Mouse (Mus musculus): ENCODE measurements around the gene Fgfr2. TPM values are rescaled to one million over a fixed set of nuclear protein-coding genes. Genes with fewer than 3 reads are reported as not detected.
A peak's percentile ranks its signal among the peaks of the same experiment; 100 is the strongest.

The Fgfr2 gene
- total RNA-seq, 4 experiments from 2014 or later, result 1.1 to 1.9 (median 1.4) TPM

DNA sequence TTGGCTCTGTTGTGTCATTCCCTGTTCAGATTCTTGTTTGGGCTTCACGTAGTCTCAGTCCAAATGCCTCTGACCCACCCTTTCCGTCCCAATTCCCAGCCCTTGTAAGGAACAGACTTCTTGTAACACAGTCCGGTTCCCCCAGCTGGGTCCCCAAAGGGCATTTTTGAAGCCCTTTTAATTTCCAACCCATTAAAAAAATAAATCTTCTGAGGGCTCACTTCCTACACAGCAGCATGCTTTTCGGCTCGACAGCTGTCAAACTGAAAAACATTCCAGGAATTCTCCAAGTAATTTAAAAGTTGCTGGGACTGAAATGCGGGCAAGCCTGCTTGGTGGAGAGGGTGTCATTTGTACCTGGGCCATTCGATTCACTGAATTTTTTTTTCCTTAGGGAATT, 1474.9 kb downstream of the Fgfr2 start:
- no peak for DNase-seq (ENCODE audit: low spot score)

DNA sequence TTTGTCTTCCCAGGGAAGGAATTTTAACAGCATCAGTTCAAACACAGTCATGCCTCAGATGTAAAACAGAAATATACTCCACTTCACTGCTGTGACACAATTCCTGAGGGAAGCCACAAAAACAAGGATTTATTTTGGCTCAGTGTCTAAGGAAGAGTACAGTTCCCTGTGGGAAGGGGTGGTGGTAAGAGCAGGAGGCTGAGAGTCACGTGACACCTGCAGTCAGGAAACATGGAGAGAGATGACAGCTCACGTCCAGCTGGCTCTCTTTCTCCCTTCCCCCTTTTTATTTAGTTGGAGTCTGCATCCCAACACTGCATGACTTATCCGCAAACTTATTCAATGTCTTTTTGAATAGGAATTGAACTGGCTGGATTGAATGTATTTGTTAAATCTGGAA, 1475.6 kb downstream of the Fgfr2 start:
- DNase-seq (ENCODE audit: low spot score), result no peak

DNA sequence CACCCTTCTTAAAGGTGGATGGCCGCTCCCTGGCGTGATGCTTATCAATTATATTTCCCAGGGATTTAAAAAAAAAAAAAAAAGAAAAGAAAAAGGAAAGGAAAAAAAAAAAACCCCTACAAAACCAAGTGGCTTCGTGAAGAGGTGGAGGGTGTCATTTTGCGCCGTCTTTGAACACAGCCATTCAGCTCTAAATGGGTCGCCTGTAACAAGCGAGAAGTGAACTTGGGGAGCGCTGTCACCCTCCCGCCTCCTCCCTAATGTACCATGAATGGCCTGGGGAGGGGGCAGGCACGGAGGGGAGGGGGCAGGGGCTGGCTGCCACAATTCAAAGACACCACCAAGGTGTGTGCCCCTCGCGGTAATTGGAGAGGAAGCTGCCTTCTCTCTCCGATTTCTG, 1478.6 kb downstream of the Fgfr2 start:
- DNase-seq (ENCODE audit: low spot score), result no peak

DNA sequence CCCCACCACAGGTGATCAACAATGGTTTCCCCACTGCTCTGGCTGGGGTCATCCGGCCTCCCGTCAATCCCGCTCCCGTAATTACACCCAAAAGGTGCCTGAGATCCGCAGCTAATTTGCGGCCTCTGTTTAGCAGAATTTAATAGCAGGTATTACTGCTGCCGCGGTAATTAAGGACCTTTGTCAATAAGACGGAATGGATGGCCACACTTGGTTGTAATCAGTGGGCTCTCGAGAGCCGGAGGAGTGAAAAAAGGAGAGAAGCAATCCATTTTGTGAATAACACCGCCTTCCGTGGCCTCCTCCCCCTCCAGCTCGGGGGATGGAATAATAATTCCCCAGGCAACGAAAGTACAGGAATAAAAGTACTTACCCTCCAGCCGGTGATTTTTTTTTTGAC, 1479.1 kb downstream of the Fgfr2 start:
- no peak for DNase-seq (ENCODE audit: low spot score)

DNA sequence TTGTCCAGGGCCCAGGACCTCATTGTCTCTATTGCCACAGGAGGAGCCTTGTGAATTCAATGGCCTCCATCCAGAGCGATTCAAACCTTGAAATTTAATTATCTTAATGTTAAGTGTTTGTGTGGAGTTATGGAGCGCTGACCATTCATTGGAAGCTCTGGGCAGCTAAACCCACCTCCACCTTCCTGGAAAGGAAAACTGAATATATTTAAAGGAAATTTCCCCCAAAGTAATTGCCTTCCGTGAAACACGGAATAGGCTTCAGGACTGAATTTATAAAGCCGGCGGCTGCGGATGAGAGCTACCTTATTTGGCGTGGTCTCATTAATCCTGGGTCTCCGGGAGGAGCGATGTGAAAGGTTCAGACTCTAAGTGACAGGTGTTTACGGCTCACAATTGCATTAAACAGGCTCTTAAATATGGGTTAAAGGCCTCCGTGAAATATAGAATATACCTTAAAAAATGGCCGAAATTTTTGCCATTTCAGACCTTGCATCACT, 1479.8 kb downstream of the Fgfr2 start:
- no peak for DNase-seq (ENCODE audit: low spot score)

DNA sequence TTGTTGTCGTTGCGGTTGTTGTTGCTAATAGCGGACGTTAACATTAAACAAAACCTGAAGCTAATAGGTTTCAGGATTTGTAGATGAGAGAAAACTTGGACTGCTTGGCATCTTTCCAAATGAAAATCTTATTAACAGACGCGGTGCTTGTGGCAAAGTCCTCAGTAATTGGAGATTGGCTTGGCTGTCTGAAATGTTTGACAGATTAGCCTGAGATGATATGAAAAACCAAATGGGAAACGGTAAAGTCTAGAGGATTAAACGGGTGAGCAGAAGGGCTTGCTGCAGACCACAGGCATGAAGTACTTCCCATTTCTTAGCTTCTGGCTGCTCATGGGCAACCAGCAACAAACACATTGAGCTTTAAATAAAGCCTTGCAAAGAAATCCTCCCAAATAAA, 1493.6 kb downstream of the Fgfr2 start:
- DNase-seq (ENCODE audit: low spot score), result no peak

DNA sequence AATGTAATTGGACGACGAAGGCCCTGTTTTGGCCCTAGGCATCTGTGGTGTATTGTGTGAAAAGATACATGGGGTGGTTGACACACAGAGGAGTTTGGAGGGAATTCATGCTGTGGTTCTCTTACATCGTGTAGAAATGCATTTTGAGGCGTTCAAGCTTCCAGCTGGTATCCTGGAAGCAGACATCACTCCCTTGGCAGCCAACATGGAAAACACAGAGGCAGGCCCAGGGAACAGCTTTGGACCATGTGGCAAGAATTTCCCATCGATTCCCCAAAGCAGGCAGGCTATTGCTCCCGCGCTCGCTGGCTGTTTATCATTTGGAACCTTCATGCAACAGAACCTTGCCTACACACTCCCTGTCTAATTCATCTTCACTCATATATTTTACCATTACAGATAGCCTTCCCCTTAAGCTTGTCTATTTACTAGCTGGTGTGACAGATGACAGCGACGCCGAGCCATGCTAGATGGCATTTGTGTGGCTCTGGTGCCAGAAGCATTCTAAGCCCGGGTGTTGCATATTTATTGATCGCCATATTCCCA, 1494.2 kb downstream of the Fgfr2 start:
- DNase-seq (ENCODE audit: low spot score), result no peak

DNA sequence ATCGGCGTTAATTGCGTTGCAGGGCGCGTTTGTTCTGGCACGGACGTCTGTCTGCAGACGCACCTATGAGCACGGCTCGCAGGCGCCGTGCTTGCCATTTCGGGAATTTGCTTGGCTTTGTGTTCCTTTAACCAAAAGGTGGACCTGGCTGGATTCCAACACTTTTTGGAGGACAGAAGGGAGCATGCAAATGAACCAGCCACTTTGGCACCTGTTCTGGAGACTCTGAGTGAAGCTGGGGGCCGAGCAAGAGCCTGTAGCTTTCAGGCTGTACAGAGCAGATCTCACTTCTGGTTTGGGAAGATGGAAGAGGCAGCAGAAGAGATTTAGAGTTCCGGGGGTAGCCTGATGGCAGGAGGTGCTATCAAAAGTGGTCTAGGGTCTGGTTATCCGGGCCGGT, 1494.8 kb downstream of the Fgfr2 start:
- no peak for DNase-seq (ENCODE audit: low spot score)

DNA sequence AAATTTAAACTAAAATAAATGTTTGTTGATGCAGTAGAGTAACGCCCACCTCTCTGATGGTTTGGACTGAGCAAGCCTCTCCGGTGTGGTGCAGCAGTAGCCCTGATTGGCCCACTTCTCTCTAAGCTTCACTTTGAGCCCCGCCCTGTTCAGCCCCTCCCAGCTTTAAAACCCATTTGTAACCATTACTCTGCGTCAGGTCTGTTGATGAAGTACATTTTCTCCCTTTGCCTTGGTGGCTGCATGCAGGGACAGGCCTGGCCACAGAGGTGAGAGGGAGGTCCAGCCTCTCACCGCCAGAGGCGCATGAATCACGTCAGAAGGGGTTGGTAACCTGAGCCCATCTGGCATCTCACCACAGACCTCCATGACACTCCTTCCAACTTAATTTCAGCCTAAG, 1513.5 kb downstream of the Fgfr2 start:
- no peak for DNase-seq (ENCODE audit: low spot score)

DNA sequence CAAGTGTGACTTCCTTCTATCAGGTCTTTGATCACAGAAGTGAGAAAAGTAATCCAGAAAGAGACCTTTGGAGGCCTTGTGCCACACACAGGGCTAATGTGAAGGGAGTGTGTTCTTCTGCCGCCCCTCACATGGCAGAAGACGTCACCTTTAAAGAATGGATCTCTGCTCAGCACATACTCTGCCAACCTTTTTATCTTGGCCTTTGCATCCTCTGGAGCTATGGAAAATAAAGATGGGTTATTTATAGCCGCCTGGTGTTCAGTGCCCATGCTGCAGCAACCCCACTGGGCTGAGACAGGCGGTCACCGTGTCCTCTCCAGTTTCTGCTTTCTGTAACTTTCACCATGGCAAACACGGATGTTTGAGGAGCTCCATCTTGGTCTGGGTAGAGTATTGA, 1515.1 kb downstream of the Fgfr2 start:
- DNase-seq (ENCODE audit: low spot score), result no peak

DNA sequence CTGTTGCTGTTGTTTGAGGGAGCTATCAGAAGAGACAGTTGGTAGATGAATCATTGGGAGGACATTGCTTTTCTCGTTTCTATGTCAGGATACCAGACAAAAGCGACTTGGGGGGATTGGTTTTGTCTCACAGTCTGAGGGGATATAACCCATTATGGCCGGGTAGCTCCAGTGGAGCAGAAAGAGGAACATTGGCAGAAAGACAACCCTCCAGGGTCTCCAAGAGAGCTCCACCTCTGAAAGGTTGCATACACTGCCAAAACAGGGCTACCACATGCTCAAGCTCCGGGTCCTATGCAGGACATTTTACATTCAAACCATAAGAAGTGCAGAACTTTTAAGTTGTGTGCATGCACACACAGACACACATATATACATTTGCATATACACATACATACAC, 1517.7 kb downstream of the Fgfr2 start:
- no peak for DNase-seq (ENCODE audit: low spot score)

DNA sequence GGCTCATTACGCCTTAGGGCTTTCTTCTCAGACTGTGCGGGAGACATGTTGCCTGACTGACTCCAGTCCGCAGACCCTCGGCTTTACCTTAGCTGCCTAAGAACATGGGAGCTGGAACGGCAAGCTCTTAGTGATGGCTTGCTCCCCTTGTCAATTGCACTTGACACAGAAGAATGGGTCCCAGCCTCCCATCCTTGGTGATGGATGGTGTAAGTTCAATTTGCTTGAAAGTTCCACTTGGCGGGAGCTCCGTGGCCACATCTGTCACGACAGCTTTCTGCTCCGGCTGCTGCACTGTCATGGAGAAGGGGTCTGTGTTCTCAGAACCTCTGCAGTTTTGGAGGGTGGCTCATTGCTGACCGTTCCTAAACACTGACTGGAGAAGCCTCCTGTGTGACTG, 1518.2 kb downstream of the Fgfr2 start:
- no peak for DNase-seq (ENCODE audit: low spot score)

DNA sequence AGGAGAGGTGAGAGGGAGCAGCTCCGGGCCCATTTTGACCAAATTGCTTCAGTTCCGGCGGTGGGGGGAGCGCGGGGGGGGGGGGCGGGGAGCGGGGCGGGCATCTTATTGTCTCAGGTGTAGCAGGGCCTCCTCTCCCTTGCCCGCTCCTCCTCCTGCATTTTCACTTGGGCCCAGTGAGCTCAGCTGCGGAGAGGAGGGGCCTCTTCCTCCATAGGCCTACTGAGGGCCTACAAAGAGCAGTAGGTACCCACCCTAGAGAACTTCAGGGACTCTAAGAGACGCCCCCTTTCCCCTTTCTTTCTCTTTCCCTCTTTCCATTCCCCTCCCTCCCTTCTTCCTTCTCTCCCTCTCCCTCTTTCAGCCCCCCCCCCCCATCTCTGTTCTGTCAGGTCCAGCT, 1520.0 kb downstream of the Fgfr2 start:
- no peak for DNase-seq (ENCODE audit: low spot score)

DNA sequence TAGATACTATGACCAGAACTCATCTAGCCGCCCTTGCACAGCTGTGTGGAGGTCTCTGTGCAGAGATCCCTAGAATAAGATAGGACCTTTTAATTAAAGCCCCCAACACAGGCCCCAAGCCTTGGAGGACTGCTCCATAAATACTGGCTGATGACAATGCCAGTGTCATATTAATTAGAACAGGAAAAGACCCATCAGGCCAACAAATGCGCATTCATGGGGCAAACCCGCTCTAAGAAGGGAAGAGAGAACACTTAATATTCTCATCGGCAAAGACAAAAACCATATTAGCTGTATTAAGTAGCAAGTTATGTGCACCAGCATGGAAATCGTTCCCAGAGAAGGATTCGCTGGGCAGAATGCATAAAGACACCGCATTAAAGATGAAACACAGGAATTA, 1521.0 kb downstream of the Fgfr2 start:
- DNase-seq (ENCODE audit: low spot score), result no peak

DNA sequence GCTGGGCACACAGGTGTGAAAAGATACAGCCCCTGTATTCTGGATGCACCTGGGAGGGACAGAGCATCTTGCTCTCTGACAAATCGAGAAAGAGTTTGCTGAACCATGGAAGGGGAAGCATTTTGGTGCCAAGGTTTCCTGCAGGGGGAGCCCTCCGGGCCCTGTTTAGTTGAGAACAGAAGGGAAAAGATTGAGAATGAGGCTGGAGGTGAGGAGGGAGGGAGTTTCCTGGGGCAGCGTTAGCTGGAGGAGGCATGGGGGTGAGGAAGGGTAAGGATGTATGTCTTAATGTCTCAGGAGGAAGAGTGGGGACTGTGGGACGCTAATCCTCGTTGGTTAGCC, 1524.7 kb downstream of the Fgfr2 start:
- DNase-seq (ENCODE audit: low spot score), result no peak

DNA sequence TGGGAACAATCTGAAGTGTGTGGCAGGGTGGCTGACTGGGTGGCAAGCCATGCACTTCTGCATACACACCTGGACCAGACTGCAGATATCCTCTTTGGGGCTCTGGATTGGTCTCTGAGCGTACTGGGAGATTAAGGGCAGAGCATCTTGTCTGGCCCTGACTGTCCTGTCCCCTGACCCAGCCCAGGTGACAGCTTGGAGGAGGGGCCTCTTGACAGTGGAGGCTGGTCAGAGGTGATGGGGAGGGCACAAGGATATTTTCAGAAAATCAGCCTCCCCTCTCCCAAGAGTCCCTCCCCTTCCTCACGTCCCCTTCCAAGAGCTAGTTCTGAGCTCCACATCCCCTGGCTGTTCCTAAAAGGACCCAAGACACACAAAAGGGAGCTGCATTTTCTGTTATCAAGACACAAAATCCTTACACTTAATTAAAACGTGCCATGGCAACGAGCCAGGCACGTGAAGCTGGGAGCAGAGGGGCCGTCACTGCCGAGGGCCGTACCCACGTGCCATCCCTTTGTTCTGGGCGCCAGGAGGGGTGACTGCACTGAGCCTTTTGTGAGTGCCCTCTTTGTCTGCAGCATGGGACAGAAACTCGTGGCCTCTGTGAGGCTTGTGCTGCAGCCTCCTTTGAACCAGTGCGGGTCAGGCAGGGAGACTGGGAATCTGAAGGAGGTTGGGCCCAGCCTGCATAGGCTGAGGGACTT, 1525.2 kb downstream of the Fgfr2 start:
- DNase-seq (ENCODE audit: low spot score), result no peak

DNA sequence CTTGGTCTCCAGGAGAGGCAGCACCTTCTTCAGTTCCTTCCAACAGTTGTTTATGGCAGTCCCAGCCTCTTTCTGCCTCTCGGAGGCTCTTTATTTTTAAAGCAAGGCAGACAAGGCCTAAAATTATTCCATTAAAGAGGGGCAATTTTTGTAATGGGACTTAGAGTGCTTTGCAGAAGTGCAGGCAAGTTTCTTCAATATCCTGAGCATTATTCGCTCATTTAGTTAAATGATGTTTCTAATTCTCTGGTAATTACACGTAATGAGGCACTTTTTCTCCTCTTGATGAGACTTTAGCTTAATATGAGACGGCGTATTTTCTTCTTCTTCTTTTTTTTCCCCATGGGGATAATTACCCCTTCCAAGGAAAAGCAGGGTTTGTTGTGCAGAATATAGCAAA, 1537.6 kb downstream of the Fgfr2 start:
- no peak for DNase-seq (ENCODE audit: low spot score)

DNA sequence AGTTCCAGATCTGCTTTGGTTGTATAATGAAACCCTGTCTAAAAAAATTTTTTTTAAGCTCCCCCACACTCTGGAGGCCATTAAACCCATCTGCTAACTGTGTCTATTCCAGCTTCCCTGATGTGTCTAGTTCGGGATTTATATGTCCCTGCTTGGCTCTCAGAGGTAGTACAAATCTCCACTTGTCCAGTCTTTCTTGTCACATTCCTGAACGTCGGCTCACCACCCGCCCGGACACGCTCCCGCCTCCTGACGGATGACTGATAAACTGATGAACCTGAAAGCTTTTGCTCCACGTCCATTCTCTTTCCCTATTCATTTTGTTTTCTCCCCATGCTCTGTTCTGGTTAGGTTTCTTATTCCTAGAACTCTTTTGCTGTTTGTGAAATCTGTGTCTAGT, 1541.0 kb downstream of the Fgfr2 start:
- DNase-seq (ENCODE audit: low spot score), result no peak

DNA sequence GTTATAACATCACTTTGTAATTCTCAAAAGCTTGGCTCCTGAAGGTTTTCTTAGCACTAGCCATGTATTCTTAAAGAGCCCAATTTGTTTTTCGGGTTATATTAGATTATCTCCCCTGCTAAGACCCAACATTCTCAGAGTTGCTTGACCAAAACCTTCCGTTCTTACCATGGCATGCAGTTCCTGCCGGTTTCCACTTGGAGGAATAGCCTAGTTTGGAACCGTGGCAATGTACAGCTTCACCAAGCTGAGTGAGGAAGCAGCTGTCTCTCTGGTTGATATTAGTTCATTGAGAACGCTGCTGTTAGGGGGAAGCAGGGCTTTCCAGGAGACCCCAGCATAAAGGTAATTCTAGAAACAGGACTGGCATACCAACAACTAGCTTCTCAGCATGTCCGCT, 1547.9 kb downstream of the Fgfr2 start:
- no peak for DNase-seq (ENCODE audit: low spot score)

DNA sequence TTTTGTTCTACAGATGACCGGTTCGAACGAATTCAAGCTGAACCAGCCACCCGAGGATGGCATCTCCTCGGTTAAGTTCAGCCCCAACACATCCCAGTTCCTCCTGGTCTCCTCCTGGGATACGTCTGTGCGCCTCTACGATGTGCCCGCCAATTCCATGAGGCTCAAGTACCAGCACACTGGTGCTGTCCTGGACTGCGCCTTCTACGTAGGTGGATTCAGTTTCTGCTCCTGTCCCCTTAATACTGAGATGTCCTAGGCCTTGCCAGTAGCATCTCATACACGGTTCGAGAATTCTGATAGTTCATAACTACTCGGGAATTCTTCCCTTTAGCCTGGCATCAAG, 1562.5 kb downstream of the Fgfr2 start:
- DNase-seq (ENCODE audit: low spot score), result no peak

DNA sequence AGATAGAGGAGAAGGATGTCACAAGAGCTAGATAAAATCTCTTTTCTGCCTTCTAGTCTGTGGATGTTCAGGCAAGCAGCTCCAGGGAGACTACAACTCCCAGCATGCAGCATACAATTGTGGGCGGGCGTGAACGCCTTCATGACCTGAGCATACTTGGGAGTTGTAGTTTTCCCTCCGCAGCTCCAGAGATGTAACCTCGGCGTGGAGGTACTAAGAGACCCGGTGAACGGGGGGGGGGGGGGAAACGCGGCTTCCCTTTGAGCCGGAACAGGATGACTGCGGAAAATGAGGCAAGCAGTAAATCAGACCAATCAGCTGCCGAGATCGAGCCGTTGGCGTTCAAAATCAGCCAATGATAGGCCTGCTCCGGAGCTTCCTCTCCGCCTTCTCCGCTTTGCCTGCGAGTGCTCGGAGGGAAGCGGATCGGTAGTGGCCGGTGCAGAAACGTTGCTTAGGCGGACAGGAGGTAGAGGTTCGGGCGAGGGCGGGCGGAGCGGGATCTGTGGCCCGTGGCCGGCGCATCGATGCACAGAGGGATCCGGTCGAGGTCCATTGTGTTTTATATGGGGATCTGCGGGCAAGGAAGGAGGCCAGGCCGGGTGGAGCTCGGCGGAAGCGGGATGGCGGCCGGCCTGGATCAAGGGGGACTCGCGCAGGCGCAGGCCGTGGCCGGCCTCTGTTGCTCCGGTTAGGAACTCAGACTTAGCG, 1563.0 kb downstream of the Fgfr2 start, which contains the start of gene Bub3:
Bub3 (plus strand) TSS at position 237 of the 711 bp plus-strand sequence.
- DNase-seq (ENCODE audit: low spot score), result peak; percentile 94

DNA sequence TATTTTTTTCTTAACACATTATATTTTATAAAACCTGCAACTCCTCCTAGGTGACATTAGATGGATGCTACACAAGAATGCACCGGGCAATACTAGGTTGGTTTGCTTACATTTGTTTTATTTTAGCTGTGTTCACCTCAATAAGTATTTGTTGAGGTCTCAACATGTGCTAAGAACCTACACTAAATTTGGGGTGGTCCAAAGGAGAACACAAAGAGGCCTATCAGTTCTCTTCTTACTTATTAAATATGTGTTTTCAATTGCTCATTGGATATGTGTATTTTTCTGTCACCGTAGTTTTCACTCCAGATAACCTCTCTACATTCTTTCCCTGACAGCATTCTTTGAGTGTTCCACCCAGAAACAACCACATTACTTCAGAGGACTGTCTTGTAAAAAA, 1565.4 kb downstream of the Fgfr2 start:
- no peak for DNase-seq (ENCODE audit: low spot score)

DNA sequence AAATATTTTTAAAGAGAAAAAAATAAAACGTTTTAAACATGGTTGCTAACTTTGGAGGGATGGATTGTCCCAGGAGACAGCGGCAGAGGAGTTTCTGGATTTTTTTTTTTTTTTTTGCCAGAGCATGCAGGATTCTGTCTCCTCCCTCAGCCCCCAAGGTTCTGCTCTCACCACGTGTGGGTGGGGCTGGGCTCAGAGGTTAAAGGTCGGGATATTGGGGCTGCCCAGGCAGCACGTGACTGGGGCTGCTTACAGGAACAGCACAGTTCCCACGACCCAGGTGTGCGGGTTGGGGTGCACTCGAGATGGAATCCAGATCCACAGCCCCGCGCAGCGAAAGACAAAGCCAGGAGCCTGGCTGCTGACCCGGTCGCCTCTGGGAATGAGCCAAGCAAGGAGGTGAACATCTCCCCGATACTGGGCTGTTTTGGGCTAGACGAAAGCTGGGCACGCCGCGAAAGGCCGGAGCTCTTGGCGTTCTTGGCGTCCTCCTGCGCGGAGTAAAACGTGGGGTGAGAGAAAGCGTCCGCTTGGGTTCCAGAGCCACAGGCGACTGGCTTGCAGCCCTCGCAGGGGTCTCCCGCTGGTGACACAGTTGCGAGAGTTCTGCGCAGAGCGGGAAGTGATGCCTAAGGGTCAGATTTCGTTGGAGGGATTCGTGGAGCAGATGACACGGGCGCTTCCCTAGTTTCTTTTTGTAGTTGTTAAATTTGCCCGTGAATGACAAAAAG, 1566.4 kb downstream of the Fgfr2 start:
- no peak for DNase-seq (ENCODE audit: low spot score)
